Mouse (Mus musculus) neural tube, embryonic 14.5 days (tissue): ENCODE measurements around the gene Banp. TPM values are rescaled to one million over a fixed set of nuclear protein-coding genes. Genes with fewer than 3 reads are reported as not detected.
A peak's percentile ranks its signal among the peaks of the same experiment; 100 is the strongest.

Source experiments
- ATAC-seq: fragments of 200-750 bp; cut with Nextera tagmentation; 2 replicates; pipeline ENCODE4 v1.8.0; 2017; ENCODE audit warnings: low read depth, mild to moderate bottlenecking, moderate TSS enrichment, moderate library complexity
- H3K27ac ChIP-seq: fragments of 300-500 bp; sonication (generic); 2 replicates; pipeline ENCODE4 v1.5.1; 2014; ENCODE audit warnings: low read depth, mild to moderate bottlenecking, control low read depth, low read length, moderate library complexity, mixed read lengths
- H3K27me3 ChIP-seq: fragments of 300-500 bp; sonication (generic); 2 replicates; pipeline ENCODE4 v1.6.1; 2014; ENCODE audit warnings: low read length; ENCODE audit not compliant: control insufficient read depth, insufficient read depth
- H3K36me3 ChIP-seq: fragments of 300-500 bp; sonication (generic); 2 replicates; pipeline ENCODE4 v1.6.1; 2014; ENCODE audit warnings: low read length, mixed read lengths; ENCODE audit not compliant: control insufficient read depth, insufficient read depth
- H3K4me1 ChIP-seq: fragments of 300-500 bp; sonication (generic); 2 replicates; pipeline ENCODE4 v1.6.1; 2014; ENCODE audit warnings: low read length; ENCODE audit not compliant: control insufficient read depth, insufficient read depth
- H3K4me2 ChIP-seq: fragments of 300-500 bp; sonication (generic); 2 replicates; pipeline ENCODE4 v1.6.1; 2014; ENCODE audit warnings: mild to moderate bottlenecking, low read depth, low read length, control low read depth
- H3K4me3 ChIP-seq: fragments of 300-500 bp; sonication (generic); 2 replicates; pipeline ENCODE4 v1.5.1; 2014; ENCODE audit warnings: low read depth, low read length, control low read depth, mixed read lengths
- H3K9ac ChIP-seq: fragments of 300-500 bp; sonication (generic); replicated peaks from 2 replicates; pipeline ENCODE4 v1.6.1; 2014; ENCODE audit warnings: low read depth, mild to moderate bottlenecking, control low read depth, low read length, mixed read lengths
- H3K9me3 ChIP-seq: fragments of 300-500 bp; sonication (generic); 2 replicates; pipeline ENCODE4 v1.6.1; 2016; ENCODE audit warnings: low read length; ENCODE audit not compliant: control insufficient read depth
- WGBS: fragments of 180-500 bp; shearing (Covaris S2); extraction: QIAGEN DNeasy Blood & Tissue Kit; methylation state at CpG from one replicate; pipeline ENCODE4 v1.1.7; 2014; 5-methylcytosine and 5-hydroxymethylcytosine counted together
- polyA plus RNA-seq: library from polyadenylated mRNA; unstranded; fragments of >200 nt; fragmentation: Nextera tagmentation; extraction: Ambion mirVana; gene quantifications from 2 replicates; pipeline ENCODE4 v1.2.1, GENCODE M21; 2014

Gene Banp
- 47.2 and 53.9 TPM in 2 replicates for polyA plus RNA-seq

- peaks cover 30% of the 10 kb centered on the region for H3K4me1 ChIP-seq
- peak within 1 kb of the TSS; percentile 59 for H3K4me2 ChIP-seq
- peaks cover 6% of the 10 kb centered on the region; the same call in 1 of the 2 replicates for H3K36me3 ChIP-seq
- no peaks in the 10 kb centered on the region for H3K9me3 ChIP-seq
- WGBS = 63% methylated on average over 6 of the region's 6 CpGs
- peak within 1 kb of the TSS; percentile 99 for H3K9ac ChIP-seq
- no peaks in the 10 kb centered on the region for H3K27me3 ChIP-seq
- peak within 1 kb of the TSS; percentile 78 for H3K4me3 ChIP-seq
- ATAC-seq = no peak
- H3K27ac ChIP-seq = peak within 1 kb of the TSS; percentile 96
These were observed at the start of gene Banp for GRCm38 (mm10) chr8:121949222-121949800. Banp (plus strand) TSS chr8:121949750.

GRCm38 (mm10) chr8:121901498-121902236 lies 47.9 kb upstream of the Banp start:
- no peak for ATAC-seq
- Histone ChIP-seq H3K4me1 (peaks cover 31% of the 10 kb centered on the region), H3K27me3 (no peaks in the 10 kb centered on the region), H3K4me2 (peak overlapping the region; percentile 6; the same call in 1 of the 2 replicates), H3K9me3 (no peaks in the 10 kb centered on the region), H3K27ac (no peak overlapping the region), H3K4me3 (0 out of 2 replicates have a peak overlapping the region, but pooled peaks have one; percentile 0), H3K9ac (no peak overlapping the region; the same call in 1 of the 2 replicates), H3K36me3 (no peaks in the 10 kb centered on the region)
- 56% methylated on average over 8 of the region's 8 CpGs for WGBS

GRCm38 (mm10) chr8:121903977-121904376 lies 45.6 kb upstream of the Banp start:
- H3K4me2 ChIP-seq = no peak overlapping the region
- H3K27ac ChIP-seq = no peak overlapping the region
- ATAC-seq = no peak
- WGBS = 68% methylated on average over 6 of the region's 6 CpGs
- peak overlapping the region; percentile 32; the same call in 1 of the 2 replicates for H3K9ac ChIP-seq
- no peaks in the 10 kb centered on the region for H3K9me3 ChIP-seq
- no peaks in the 10 kb centered on the region for H3K27me3 ChIP-seq
- H3K4me1 ChIP-seq = peaks cover 20% of the 10 kb centered on the region
- no peaks in the 10 kb centered on the region for H3K36me3 ChIP-seq
- peak overlapping the region; percentile 12; the same call in 1 of the 2 replicates for H3K4me3 ChIP-seq

GRCm38 (mm10) chr8:121904999-121905398 lies 44.6 kb upstream of the Banp start:
- peak overlapping the region; percentile 44; the same call in 1 of the 2 replicates for H3K9ac ChIP-seq
- no peak for ATAC-seq
- H3K4me2 ChIP-seq = no peak overlapping the region; the same call in 1 of the 2 replicates
- 85% methylated on average over 9 of the region's 9 CpGs for WGBS
- peaks cover 17% of the 10 kb centered on the region for H3K4me1 ChIP-seq
- H3K27me3 ChIP-seq = no peaks in the 10 kb centered on the region
- peak overlapping the region; percentile 2; the same call in 1 of the 2 replicates for H3K4me3 ChIP-seq
- no peaks in the 10 kb centered on the region for H3K36me3 ChIP-seq
- H3K27ac ChIP-seq = no peak overlapping the region
- no peaks in the 10 kb centered on the region for H3K9me3 ChIP-seq

DNA sequence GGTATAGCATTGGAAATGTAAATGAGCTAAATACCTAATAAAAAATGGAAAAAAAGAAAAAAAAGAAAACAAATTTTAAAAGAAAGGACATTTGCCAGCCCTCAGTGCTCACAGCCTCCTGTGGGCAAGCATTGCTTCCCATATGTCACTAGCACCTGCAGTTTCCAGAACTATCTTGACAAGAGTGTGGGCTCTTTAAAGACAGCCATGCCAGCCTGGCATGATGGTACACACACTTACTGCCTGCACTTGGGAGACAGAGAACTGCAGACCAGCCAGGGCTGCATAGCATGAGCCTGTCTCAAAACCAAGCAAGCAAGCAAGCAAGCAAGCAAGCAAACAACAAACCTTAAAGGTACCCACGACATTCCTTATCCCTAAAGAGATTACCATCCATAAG lies 44.1 kb upstream of the Banp start:
- Histone ChIP-seq H3K9ac (peak overlapping the region; percentile 44; the same call in 1 of the 2 replicates), H3K4me3 (peak overlapping the region; percentile 44), H3K4me1 (peaks cover 17% of the 10 kb centered on the region), H3K4me2 (peak overlapping the region; percentile 89), H3K27me3 (no peaks in the 10 kb centered on the region), H3K9me3 (no peaks in the 10 kb centered on the region), H3K27ac (no peak overlapping the region), H3K36me3 (no peaks in the 10 kb centered on the region)
- ATAC-seq = no peak
- 55% methylated on average over 1 of the region's 1 CpGs for WGBS

DNA sequence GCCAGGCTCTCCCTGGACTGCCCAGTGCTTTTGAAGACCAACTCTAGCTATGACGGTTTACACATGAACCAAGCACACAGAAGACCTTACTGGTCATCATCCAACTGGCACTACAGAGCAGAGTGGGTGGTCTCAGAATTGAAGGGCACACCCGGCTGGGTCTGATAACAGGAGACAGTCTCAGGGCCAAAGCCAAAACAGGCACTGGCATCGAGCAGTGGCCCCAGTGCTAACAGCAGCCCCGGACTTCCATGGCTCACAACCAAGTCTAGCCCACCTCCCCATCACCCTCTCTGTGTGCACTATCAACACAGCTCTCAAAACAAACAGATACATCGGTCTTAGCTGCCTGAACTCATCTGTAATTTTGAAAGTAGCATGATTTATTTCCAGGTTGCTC lies 43.7 kb upstream of the Banp start:
- Histone ChIP-seq H3K36me3 (no peaks in the 10 kb centered on the region), H3K4me1 (peaks cover 17% of the 10 kb centered on the region), H3K4me2 (peak overlapping the region; percentile 89), H3K9ac (peak overlapping the region; percentile 44), H3K27ac (no peak overlapping the region), H3K9me3 (no peaks in the 10 kb centered on the region), H3K27me3 (no peaks in the 10 kb centered on the region), H3K4me3 (peak overlapping the region; percentile 44)
- no peak for ATAC-seq
- 36% methylated on average over 5 of the region's 5 CpGs for WGBS

DNA sequence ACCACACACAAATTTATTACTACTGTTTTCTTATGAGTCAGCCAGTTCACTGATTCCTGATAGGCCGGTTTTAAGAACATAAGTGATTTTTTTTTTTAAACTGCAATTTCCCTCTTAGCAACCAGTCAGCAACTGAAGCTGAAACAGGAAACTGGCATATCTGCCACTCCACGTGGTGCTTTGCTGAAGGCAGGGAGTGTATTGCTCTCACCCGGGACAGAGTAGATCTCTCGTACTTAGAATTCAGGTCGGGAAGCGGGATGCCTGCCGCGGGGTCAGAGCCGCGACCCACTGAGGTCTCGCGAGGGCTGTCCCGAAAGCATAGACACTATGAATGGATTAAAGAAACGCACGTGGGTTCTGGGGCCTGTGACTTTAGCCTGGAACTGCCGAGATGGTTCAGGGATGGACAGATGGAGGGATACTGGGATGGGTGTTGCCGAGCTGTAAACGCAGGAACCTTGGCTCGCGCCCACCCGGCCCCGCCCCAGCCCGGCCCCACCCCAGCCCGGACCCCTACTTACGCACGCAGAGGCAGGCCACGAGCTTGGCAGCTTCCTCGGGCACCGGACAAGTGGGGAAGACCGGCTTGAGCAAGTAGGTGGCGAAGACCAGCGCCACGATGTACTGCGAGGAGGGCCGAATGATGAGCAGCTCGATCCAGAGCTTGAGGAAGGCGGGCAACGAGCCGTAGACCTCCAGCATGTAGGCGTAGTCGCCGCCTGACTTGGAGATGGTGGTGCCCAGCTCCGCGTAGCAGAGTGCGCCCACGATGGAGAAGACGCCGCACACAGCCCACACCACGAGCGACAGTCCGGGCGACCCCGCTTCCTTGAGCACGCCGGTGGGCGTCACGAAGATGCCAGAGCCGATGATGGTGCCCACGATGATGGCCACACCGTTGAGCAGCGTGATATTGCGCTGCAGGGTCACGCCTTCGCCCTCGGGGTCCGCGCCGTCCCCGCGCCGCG lies 42.7 kb upstream of the Banp start:
- Histone ChIP-seq H3K4me2 (peak overlapping the region; percentile 89), H3K27me3 (no peaks in the 10 kb centered on the region), H3K4me1 (peaks cover 17% of the 10 kb centered on the region), H3K9me3 (no peaks in the 10 kb centered on the region), H3K4me3 (peak overlapping the region; percentile 44), H3K36me3 (no peaks in the 10 kb centered on the region), H3K27ac (peak overlapping the region; percentile 4; the same call in 1 of the 2 replicates), H3K9ac (peak overlapping the region; percentile 68)
- under 1% methylated on average over 62 of the region's 72 CpGs for WGBS
- peak; percentile 51 for ATAC-seq

- Histone ChIP-seq H3K9me3 (no peaks in the 10 kb centered on the region), H3K9ac (peak within 1 kb of the TSS; percentile 68), H3K27me3 (no peaks in the 10 kb centered on the region), H3K36me3 (no peaks in the 10 kb centered on the region), H3K4me3 (peak within 1 kb of the TSS; percentile 44), H3K4me2 (peak within 1 kb of the TSS; percentile 89), H3K4me1 (peaks cover 17% of the 10 kb centered on the region), H3K27ac (peak within 1 kb of the TSS; percentile 4; the same call in 1 of the 2 replicates)
- WGBS = under 1% methylated on average over 61 of the region's 61 CpGs
- peak; percentile 91 for ATAC-seq
These were observed 41.8 kb upstream of the Banp start, which contains the start of gene Slc7a5 for GRCm38 (mm10) chr8:121907587-121908248. Slc7a5 (minus strand) TSS chr8:121907694.
